Mouse (Mus musculus) skeletal muscle tissue, adult 2 months (tissue): ENCODE measurements around the gene Eif1ad.
"Not testable (repeated sequence)": the region's sequence is repeated elsewhere in the genome, so short reads cannot be mapped to it uniquely, and the experiment has no call there.

Source experiments
- DNase-seq: peaks from one replicate; pipeline ENCODE4 v3.0.0-alpha.2; 2012; ENCODE audit warnings: low read depth, low spot score

The Eif1ad gene

DNA sequence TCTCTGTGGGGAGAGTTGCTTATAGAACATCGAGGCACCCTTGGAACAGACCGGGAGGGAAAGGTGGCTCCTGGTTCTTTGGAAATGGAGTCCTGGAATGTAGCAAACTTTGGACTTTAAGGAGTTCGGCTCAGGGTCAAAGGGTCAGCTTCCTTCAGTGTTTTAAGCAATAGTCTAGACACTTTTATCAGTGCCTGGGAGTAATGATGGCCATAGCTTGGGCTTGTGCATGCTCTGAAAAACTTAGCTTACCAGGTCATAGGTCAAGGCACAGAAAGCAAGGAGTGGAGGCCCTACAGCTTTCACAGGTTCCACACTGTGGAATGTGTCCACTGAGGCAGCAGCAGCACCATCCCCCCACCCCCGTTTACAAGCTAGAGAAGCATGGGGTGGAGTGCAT is 8.2 kb downstream of the Eif1ad start:
- no peak for DNase-seq

DNA sequence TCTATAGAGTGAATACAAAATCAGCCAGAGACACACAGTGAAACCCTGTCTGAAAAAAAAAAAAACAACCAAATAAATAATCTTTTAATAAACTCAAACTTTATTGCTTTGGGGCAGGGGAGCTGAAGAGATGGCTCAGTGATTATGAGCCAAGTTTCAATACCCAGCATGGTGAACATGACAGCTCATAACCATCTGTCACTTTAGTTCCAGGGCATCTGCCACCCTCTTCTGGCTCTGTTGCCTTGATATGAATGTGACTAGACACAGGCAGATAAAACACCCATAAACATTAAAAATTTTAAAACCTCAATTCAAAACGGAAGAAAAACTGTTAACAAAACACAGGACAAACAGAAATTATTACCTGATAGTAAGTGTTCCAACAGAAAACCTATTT is 10.9 kb downstream of the Eif1ad start:
- no peak for DNase-seq

DNA sequence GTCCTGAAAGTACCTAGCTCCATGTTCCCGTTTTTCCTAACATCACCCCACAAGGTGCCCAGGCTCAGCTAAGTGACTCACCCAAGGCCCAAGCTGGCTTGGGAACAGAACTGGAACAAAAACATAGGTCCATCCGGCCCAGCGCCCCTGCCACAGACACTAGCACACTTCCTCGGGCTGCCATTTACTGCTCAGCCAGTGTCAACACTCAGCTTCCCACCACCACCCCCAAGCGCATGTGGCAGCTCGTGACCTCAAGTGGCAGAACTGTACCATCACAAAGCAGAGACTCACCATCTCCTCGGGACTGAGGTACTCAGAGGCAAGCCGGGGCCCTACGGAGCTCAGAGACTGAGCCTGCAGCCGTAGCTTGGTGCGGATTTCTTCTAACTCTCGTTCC is 16.8 kb downstream of the Eif1ad start:
- no peak for DNase-seq

DNA sequence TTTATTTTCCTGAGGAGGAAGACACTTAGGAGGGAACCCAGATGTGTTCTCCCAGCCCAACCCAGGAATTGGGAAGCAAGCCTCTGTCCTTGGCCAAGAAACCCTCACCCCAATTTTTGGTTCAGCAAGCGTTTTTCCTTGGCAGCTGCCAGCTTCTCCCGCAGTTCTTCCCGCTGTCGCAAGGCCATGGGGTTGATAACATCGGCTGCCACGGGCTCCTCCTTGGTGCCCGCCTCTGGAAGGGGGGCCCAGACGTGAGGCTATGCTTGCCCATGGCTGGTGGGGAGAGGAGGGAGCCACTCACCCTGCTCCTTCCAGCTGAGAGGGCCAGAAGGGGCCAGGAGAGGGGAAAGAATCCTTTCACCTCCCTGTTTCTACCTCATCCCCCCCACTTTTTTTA is 18.2 kb downstream of the Eif1ad start:
- no peak for DNase-seq

DNA sequence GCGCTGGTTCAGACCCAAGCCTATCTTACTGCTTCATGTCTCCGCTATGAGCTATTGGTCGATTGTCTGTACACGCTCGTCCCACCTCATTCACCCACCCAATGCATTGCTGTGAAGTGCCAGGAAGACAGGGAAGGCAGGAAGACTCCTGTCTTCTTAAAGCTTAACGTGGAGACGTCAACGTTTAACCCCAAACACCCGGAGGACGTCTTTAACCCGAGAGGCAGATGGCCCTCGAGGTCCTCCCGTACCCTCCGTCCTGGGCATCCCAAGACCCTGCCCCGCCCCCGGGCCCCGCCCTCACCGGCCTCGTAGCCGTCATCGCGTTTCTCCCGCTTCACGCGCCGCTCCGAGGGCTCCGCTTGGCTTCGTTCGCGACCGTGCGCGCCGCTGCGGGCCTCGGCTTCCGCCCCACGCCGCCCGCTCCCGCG is 21.5 kb downstream of the Eif1ad start:
- no peak for DNase-seq

DNA sequence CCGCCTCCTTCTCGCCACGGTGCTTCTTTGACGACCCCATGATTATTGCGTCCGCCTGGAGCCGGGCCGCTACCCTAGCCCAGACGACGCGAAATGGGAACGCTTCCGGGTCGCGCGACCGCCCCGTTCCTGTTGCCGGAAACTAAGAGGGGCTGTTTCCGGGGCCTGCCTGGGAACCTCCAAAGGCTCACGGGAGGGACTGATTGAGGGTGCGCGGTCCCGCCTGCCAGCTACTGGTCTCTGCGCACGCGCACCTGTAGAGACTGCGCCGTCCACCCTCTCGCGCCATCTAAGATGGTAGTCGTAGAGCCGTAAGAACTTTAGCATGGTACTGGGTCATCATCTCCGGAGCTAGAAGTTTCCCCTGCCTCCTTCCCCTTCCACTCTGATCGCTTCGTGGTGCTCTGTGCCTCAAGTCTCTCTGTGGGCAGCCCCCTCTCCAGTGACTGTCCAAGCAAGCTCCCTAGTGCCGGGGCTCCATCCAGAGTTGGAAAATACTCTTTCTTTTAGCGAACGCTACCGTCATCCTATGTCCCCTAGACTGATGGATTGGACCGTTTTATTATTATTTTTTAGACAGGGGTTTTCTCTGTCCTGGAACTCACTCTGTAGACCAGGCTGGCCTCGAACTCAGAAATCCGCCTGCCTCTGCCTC is 22.2 kb downstream of the Eif1ad start, which contains the start of gene Sart1:
Gene Sart1, minus strand, starts transcription at position 116 of the 655 bp plus-strand sequence.
- peak; percentile 97 for DNase-seq

DNA sequence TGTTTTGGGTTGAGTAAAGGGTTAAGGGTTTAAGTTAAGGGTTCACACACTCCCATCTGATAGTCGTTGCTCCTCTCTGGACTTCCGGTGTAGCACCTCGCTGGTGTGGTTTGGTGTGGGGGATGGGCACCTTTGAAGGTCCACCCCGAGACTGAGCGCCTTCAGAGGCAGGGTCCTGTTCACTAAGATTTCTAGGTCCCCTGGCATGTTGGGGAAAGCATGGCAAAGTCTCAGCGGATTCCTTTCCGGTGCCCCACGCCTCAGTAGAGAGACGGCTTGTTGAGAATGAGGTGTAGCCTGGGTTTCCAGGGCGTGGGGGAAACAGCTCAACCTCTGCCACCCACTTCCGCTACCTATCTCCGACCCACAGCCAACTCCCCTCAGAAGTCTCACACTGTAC is 23.1 kb downstream of the Eif1ad start:
- DNase-seq, result no peak

DNA sequence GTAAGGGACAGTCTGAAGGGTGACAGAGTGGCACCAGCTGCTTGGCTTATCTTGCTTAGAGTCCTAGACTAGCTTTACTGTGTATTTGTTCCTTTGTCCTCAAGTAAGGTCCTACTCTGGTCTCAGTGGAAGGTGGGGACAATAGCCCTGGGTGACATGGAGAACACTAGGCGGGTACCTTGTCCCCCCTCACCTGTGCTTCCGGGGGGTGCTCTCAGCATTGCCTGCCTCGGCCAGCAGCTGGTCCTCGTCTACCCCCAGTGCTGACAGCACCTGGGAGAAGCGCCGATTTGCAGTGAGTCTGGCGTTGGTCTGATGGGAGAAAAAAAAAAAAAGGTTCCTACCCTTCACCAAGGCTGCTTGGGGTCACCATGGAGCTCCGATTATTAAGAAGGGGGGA is 23.9 kb downstream of the Eif1ad start:
- no peak for DNase-seq

DNA sequence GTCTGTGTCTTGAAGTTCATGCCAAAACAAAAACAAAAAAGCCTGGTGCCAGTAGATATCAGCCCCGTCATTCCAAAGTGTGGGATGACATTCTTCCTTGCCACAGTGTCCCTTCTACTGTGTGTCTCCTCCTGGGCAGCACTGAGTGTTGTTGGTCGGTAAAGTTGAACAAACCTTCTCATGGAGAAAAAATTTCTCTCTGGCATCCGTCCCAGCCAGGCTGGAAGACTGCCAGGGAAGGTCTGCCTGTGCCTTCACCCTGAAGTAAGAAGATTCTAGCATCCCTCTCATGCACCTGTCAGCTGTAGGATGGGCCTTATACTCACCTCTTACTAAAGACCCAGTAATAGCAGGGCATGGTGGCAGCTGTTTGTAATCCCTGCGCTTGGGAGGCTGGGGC is 26.4 kb downstream of the Eif1ad start:
- DNase-seq, result no peak

DNA sequence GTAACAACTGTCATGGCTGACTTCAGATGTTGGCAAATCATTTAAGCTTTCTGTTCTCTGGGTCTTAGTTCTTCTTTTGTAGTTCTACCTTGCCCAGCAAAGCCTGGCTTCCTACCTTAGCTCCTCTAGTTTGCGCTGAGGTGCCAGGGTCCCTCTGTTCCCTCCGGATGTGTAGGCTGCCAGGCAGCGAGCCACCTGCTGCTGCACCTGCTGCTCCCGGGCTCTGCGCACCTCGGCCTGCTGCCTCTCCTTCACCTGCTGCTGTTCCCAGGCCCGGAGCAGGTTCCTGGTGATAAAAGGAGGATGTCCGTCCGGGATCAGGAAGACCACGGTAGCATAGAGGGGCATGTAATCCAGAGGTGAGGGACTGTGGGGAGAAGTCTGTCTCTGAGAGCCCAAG is 27.6 kb downstream of the Eif1ad start:
- no peak for DNase-seq

DNA sequence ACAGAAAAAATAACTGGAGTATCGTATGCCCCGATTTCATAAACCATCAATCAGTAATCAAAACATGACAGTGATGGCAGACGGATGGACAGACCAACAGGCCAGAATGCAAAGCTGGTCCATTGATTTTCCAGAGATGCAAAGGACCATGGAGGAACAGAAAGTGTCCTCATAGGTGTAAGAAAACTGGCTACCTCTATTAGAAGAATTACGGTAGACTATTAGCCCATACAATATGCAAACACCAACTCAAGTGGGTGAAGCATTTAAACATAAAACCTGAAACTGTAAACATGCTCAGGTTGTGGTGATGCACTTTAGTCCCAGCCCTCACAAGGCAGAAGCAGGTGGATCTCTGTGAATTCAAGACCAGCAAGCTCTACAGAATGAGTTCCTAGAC is 28.8 kb downstream of the Eif1ad start:
- no peak for DNase-seq

DNA sequence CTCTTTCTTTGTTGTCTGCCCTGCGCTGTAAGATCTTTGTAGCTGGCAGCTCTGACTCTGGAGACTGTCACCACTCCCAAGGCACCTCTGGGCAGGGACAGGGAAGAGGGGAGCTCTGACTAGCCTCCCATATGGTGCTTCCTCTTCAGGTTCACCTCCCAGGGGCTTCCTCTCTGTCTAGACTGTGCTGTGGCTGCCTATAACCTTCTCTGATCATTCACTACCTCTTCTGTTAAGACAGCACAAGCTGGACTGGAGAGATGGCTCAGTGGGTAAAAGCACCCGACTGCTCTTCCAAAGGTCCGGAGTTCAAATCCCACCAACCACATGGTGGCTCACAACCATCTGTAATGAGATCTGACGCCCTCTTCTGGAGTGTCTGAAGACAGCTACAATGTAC is 34.5 kb downstream of the Eif1ad start:
- not testable (repeated sequence) for DNase-seq

DNA sequence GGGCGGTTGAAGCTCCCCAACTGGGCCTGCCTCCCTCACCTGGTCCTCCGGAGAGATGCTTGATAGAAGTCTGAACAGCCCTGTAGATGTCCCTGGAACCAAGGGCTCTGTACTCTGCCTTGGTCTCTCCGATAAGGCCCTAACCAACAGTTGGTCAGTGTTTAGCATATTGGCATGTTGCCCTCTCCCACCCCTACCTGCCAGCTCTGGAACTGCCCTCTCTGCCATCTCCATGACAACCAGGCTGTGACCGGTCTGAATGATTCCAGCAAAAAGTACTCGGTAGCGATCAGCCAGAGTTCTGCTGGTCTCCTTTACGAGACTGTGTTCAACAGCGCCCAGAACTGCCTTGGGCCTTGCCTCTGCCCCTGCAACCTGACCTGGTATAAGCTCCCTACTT is 35.8 kb downstream of the Eif1ad start, which contains the start of gene Tsga10ip:
Gene Tsga10ip, minus strand, starts transcription at position 234 of the 400 bp plus-strand sequence.
- DNase-seq, result no peak

DNA sequence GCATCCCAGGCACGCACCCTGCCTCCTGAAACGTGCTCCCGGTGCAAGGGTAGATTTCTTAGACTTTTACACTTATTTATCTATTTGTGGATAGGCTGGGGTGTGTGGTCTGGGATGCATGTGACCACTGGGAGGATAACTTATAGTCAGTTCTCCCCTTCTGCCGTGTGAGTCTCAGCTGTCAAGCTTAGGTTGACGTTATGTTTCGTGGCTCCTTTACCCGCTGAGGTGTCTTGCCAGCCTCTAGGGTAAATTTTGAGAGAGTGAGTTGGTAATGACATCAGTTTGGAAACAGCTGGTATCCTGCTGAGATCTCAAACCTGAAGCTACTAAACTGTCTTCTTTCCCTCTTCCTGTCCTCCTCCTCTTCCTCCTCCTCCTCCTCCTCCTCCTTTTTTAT is 39.4 kb downstream of the Eif1ad start:
- no peak for DNase-seq

DNA sequence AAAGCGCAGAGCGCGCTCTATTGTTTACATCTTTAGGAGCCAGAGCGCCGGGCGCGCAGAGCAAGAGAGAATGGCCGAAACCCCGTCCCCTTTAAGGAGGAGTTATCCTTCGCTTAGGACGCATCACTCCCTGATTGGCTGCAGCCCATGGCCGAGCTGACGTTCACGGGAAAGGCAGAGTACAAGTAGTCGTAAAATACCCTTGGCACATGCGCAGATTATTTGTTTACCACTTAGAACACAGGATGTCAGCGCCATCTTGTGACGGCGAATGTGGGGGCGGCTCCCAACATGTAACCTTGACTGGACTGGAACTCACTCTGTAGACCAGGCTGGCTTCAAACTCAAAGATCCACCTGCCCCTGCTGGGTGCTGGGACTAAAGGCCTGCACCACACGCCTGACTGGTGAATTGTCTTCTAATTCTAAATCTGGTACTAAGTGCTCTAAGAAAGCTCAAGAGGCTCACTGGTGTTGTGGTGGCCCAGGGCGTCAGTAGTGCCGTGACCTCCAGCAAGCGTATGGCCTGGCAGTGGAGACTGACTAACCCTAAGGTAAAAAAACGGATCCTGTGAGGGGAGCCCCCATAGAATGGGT is 40.1 kb downstream of the Eif1ad start:
- DNase-seq, result peak; percentile 76

DNA sequence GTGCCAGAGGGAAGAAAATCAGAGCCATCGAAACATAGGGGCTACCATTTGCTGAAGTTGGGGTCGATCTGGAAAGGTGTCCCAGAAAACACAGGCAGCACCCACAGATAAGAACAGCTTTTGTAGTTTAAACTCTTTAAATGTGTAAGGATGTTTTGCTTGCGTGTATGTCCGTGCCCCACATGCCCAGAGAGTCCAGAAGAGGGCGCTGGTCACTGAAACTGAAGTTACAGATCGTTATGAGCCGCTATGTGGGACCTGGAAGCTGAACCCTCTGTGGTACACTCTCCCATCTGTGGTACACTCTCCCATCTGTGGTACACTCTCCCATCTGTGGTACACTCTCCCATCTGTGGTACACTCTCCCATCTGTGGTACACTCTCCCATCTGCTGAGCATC is 40.6 kb downstream of the Eif1ad start:
- peak; percentile 88 for DNase-seq

DNA sequence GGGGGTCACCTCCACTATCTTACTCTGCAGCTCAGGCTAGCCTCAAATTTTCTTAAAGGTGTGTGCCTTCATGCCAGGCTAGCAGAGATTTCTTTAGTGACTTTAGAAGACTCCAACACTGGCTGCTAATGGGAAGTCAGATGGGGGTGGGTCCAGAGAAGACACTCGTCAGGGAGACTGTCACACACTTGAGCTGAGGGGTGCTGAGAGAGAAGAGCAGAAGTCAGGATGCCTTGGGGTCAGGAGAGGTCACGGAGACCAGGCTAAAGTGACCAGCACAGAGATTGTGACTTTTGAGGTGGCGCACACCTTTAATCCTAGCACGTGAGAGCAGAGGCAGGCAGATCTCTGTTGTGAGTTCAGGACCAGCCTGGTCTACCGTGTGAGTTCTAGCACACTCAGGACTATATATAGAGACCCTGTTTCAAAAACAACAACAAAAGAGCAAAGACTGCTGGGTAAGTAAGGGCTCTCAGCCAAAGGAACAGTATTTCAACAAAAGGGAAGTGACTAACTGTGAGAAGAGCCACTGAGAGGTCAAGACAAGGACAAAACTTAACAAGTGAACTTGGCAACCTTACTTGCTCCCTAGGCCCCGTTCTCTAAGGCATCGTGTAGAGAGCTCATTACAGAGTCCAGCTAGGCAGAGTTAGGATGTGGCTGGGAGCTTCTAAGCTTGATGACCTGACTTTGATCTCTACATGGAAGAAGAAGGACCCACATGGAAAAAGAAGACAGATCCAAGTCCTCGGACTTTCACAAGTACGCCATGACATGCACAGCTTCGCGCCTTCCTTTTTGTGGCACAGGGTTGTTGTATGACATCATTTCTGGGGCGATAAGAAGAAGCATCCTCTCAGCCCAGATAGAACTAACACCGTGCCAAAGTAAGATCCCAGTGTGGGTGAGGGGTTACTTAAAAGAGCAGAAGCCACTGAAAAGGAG is 41.8 kb downstream of the Eif1ad start:
- DNase-seq, result no peak

DNA sequence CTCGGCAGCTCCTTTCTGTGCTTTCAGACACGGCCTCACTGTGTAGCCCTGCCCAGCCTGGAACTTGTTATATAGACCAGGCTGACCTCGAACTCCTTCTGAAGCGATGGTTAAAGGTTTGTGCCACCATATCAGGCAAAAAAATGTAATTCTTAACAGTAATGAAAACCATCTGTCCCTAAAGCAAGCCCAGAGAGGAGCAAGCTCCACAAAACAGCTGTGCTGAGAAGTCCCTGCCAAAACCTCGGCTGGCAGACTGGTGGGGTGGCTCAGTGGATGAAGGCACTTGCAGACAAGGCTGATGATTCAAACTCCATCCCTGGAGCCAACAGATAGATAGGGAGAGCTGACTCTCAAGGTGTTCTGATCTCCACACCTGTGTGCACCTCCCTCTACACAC is 42.5 kb downstream of the Eif1ad start:
- no peak for DNase-seq

DNA sequence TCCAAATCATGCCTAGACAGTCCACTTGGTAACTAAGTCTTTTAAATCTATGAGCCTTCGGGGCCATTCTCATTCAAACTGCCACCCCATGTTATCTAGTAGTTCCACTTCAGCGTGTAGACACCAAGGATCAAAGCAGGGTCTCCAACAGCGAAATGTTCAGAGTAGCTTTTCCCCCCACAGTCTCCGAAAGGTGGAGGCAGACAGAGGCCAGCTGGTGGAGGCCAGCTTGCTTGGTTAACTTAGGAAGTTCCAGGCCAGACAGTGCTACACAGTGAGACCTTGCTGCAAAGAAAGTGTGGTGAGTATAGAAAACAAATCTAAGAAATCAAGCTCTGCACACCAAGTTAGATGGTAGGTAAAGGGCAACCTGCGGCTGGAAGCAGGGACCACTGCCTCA is 44.1 kb downstream of the Eif1ad start:
- DNase-seq, result no peak

DNA sequence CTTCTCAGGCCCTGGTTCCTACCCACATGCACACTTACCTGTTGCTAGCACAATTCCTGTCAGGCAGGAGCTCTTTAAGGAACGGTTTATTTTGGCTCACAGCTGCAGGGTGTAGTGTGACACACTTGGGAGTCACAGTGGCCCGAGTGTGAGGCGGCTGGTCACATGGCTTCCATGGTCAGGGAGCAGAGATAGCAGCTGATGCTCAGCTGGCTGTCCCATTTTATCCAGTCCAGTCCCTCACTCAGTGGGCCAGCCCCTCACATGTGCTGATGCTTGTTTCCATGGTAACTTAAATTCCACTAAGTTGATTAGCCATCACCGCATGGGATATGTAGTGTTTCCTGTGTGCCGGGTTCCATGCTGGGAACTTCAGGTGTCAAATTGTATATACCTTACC is 45.4 kb downstream of the Eif1ad start:
- DNase-seq, result peak; percentile 82

DNA sequence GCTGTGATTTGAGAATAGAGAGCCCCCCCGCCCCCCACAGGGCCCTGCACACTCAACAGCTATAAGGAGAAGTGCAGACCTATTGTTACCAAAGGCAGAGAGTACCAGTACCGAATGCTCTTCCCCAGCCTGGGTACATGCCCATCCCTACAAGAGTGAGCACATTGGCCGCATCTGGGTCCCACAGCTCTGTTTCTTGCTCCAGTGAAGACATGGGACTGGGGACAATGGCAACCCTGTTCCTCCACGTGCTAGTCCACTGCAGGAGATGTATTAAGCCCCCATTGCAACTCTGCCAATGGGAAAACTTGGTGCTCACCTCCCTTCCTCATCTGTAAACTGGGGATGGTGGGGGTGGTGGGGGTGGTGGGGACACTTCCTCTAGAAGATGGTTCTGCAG is 47.3 kb downstream of the Eif1ad start:
- DNase-seq, result no peak

DNA sequence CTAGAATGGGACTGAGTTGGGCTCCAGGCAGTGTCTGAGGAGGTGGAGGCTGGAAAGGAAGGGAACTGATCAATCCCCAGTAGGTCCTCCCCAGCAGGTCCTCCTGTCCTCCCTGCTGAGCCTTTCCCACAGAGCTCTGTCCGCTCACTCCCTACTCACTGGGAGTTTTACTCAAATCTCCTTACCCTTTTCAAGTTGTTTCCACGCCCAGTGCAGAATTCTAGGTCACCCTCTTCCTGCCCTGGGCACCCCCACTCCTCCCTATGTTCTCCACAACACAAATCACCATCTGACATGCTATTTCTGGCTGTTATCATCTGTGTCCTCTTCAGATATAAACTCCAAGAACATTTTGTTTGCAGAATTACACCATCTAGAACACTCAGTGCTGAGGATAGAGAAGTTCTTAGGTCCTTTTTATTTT is 48.0 kb downstream of the Eif1ad start:
- no peak for DNase-seq
